Mouse (Mus musculus): Measurements from ENCODE around the gene Fbxo33. TPM values are rescaled to one million over a fixed set of nuclear protein-coding genes. Genes with fewer than 3 reads are reported as not detected.
A peak's percentile ranks its signal among the peaks of the same experiment; 100 is the strongest.

Fbxo33 gene
- 11.6 and 15.9 TPM in 2 replicates for polyA plus RNA-seq (2012; rRNA removed)

DNA sequence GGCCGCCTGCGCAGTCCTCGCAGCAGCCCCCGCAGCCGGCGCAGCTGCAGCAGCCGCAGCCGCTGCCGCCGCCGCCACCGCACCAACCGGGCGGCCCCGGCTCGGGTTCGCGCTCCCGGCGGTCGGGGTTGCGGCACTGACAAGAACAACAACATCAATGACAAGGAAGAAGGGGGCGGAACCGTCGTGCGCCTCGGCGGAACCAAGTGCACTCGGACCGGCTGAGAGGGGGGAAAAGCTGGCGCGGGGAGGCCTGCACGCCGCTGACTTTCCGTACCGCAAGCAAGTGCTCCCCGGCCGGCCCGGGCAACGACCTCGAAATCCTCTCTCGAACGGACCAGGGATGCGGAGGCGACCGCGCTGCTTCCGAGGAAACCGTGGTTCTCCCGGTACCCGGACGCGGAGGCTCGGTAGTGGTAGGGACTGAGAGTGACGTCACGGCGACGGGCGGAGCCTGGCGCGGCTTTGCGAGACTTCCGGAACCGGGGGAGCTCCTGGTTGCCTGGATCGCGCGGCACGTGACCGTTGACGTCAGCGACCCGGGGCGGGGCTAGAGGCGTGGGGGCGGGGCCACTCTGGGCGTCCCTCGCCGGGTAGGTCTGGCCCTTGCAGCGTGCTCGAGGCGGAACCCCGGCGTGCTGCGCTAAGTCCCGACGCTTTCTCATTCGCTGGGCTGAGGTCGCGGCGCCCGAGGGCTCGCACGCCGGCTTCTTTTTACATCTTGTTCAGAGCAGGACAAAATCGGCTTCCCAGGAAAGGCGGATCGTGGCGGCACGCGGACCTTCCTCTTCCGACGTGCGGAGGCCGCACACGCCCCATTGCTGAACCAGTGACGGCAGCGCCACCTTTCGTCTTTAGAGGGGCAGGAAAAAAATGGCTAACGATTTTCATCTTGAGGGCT lies at the start of gene Fbxo33:
Fbxo33 (minus strand) TSS at position 401 of the 901 bp plus-strand sequence.
- peak within 1 kb of the TSS; percentile 98 for H3K27ac ChIP-seq (ENCODE audit: control insufficient read depth, insufficient read depth, low read depth, low read length)
- H3K36me3 ChIP-seq (ENCODE audit: control insufficient read depth, insufficient read depth, low read length), result no peaks in the 10 kb centered on the region
- H3K27me3 ChIP-seq (ENCODE audit: control insufficient read depth, insufficient read depth, low read length), result no peaks in the 10 kb centered on the region
- H3K4me3 ChIP-seq (ENCODE audit: control insufficient read depth, low read depth, low read length), result peak within 1 kb of the TSS; percentile 96
- TF ChIP-seq POLR2A (IDR thresholded peaks at IDR 0.05; ENCODE audit: control insufficient read depth, low read depth, low read length) (peak; percentile 64), CTCF (IDR thresholded peaks at IDR 0.05; ENCODE audit: control insufficient read depth, insufficient read depth, insufficient replicate concordance, low read depth, low read length) (peak; percentile 31; the same call in 1 of the 2 replicates)
- H3K4me1 ChIP-seq (ENCODE audit: control insufficient read depth, insufficient read depth, low read length), result peaks cover 6% of the 10 kb centered on the region; the same call in 1 of the 2 replicates

DNA sequence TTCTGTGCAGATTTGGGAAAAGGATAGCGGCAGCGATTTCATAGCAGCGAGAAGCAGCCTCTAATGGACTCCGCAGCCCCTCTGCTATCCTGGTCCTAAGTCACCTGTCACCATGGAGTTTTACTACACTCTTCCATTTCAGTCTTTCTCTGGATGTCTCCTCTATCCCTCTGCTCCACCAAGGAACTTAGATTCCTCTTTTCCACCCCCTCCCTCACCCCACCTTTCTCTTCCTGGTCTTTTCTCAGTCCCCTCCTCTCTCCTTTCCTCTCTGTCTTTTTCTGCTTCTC lies 46.4 kb upstream of the Fbxo33 start:
- Histone ChIP-seq H3K4me3 (ENCODE audit: control insufficient read depth, low read depth, low read length) (no peak overlapping the region), H3K27me3 (ENCODE audit: control insufficient read depth, insufficient read depth, low read length) (no peaks in the 10 kb centered on the region), H3K36me3 (ENCODE audit: control insufficient read depth, insufficient read depth, low read length) (no peaks in the 10 kb centered on the region), H3K4me1 (ENCODE audit: control insufficient read depth, insufficient read depth, low read length) (no peaks in the 10 kb centered on the region), H3K27ac (ENCODE audit: control insufficient read depth, insufficient read depth, low read depth, low read length) (no peak overlapping the region)
- TF ChIP-seq CTCF (IDR thresholded peaks at IDR 0.05; ENCODE audit: control insufficient read depth, insufficient read depth, insufficient replicate concordance, low read depth, low read length) (no peak), POLR2A (IDR thresholded peaks at IDR 0.05; ENCODE audit: control insufficient read depth, low read depth, low read length) (no peak)

DNA sequence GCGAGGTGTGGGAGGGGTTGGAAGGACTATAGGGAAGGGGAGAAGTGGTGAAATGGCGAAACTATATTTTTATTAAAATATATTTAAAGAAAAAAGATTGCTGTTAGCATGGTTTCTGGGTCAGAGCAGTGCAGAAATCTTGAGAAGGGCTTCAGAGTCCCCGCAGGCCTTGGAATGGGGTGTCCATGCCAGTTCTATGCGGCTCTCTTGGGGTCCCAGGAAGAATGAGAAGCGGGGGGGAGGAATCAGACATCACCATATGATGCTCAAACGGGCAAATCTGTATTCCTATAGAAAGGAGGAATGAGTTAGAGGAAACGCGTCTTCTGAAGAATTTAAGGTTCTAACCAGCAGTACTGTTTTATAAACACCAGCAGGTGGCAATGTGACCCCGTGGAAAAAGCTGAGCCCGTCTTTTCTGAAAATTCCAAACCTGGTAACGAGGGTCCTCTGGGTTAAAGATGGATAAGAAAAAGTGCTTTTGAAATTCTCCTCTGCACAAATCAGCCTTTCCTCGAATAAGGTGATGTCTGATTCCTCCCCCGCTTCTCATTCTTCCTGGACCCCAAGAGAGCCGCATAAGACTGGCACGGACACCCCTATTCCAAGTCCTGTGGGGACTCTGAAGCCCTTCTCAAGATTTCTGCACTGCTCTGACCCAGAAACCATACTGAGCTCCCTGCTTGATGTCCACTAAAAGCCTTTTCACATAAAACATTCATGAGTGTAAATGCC lies 45.8 kb upstream of the Fbxo33 start:
- no peaks in the 10 kb centered on the region for H3K27me3 ChIP-seq (ENCODE audit: control insufficient read depth, insufficient read depth, low read length)
- no peaks in the 10 kb centered on the region for H3K4me1 ChIP-seq (ENCODE audit: control insufficient read depth, insufficient read depth, low read length)
- H3K4me3 ChIP-seq (ENCODE audit: control insufficient read depth, low read depth, low read length), result no peak overlapping the region
- no peak overlapping the region for H3K27ac ChIP-seq (ENCODE audit: control insufficient read depth, insufficient read depth, low read depth, low read length)
- H3K36me3 ChIP-seq (ENCODE audit: control insufficient read depth, insufficient read depth, low read length), result no peaks in the 10 kb centered on the region
- TF ChIP-seq POLR2A (IDR thresholded peaks at IDR 0.05; ENCODE audit: control insufficient read depth, low read depth, low read length) (no peak), CTCF (IDR thresholded peaks at IDR 0.05; ENCODE audit: control insufficient read depth, insufficient read depth, insufficient replicate concordance, low read depth, low read length) (no peak)

DNA sequence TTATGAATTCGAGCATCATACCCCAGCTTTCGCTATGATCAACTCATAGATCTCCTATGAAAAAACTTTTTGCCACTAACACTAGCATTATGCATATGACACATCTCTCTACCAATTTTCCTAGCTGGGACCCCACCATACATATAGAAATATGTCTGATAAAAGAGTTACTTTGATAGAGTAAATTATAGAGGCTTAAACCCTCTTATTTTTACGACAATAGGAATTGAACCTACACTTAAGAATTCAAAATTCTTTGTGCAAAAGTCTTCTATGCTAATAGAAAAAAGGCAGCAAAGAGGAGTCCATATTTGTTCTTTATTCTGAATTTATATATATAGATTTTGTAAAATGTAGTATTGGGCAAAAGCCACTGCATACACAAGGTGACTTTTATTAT lies 43.3 kb upstream of the Fbxo33 start:
- Histone ChIP-seq H3K4me1 (ENCODE audit: control insufficient read depth, insufficient read depth, low read length) (no peaks in the 10 kb centered on the region), H3K27me3 (ENCODE audit: control insufficient read depth, insufficient read depth, low read length) (no peaks in the 10 kb centered on the region), H3K27ac (ENCODE audit: control insufficient read depth, insufficient read depth, low read depth, low read length) (no peak overlapping the region), H3K36me3 (ENCODE audit: control insufficient read depth, insufficient read depth, low read length) (no peaks in the 10 kb centered on the region), H3K4me3 (ENCODE audit: control insufficient read depth, low read depth, low read length) (no peak overlapping the region)
- no peak for TF ChIP-seq CTCF (IDR thresholded peaks at IDR 0.05; ENCODE audit: control insufficient read depth, insufficient read depth, insufficient replicate concordance, low read depth, low read length)
- no peak for TF ChIP-seq POLR2A (IDR thresholded peaks at IDR 0.05; ENCODE audit: control insufficient read depth, low read depth, low read length)

DNA sequence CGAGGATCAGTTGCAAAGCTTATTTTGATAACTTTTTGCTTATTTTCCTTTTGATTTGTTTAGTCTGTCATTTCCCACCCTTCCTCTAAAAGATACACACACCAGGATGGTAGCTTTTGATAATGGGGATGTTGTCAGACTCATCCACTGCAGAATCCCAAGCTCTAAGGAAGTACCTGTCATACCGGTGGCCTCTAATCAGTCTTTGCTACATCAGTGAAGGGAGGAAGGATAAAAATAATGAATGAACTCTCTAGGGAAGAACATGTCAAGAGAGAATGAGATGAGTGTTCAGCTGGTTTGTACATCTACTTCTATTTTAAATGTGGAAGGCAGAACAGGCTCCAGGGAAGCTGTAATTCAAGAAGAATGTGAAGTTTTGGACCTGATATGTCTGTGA lies 41.3 kb upstream of the Fbxo33 start:
- no peak for TF ChIP-seq CTCF (IDR thresholded peaks at IDR 0.05; ENCODE audit: control insufficient read depth, insufficient read depth, insufficient replicate concordance, low read depth, low read length)
- no peak for TF ChIP-seq POLR2A (IDR thresholded peaks at IDR 0.05; ENCODE audit: control insufficient read depth, low read depth, low read length)
- no peaks in the 10 kb centered on the region for H3K4me1 ChIP-seq (ENCODE audit: control insufficient read depth, insufficient read depth, low read length)
- no peaks in the 10 kb centered on the region for H3K36me3 ChIP-seq (ENCODE audit: control insufficient read depth, insufficient read depth, low read length)
- no peaks in the 10 kb centered on the region for H3K27me3 ChIP-seq (ENCODE audit: control insufficient read depth, insufficient read depth, low read length)
- no peak overlapping the region for H3K27ac ChIP-seq (ENCODE audit: control insufficient read depth, insufficient read depth, low read depth, low read length)
- no peak overlapping the region for H3K4me3 ChIP-seq (ENCODE audit: control insufficient read depth, low read depth, low read length)

DNA sequence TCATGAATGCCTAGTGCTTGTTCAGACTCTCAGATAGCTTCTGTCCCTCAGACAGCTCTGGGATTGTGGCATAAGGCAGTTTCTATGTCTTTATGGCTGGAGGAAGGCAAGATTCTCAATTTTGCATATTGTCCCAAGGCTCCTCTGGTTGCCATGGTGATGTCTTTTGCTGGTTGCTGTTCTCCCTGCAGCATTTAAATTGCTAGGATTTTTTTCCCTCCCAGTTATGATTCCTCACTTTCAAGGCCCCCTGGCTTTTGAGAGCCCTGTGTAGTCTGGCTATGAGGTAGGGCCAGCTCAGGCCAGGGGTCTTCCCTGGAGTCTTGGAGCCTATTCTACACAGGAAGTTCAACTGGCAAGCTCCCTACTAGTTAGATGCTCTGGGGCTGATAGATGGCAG lies 40.8 kb upstream of the Fbxo33 start:
- H3K27me3 ChIP-seq (ENCODE audit: control insufficient read depth, insufficient read depth, low read length), result no peaks in the 10 kb centered on the region
- H3K4me1 ChIP-seq (ENCODE audit: control insufficient read depth, insufficient read depth, low read length), result no peaks in the 10 kb centered on the region
- H3K36me3 ChIP-seq (ENCODE audit: control insufficient read depth, insufficient read depth, low read length), result no peaks in the 10 kb centered on the region
- H3K4me3 ChIP-seq (ENCODE audit: control insufficient read depth, low read depth, low read length), result no peak overlapping the region
- TF ChIP-seq POLR2A (IDR thresholded peaks at IDR 0.05; ENCODE audit: control insufficient read depth, low read depth, low read length) (no peak), CTCF (IDR thresholded peaks at IDR 0.05; ENCODE audit: control insufficient read depth, insufficient read depth, insufficient replicate concordance, low read depth, low read length) (no peak)
- no peak overlapping the region for H3K27ac ChIP-seq (ENCODE audit: control insufficient read depth, insufficient read depth, low read depth, low read length)

DNA sequence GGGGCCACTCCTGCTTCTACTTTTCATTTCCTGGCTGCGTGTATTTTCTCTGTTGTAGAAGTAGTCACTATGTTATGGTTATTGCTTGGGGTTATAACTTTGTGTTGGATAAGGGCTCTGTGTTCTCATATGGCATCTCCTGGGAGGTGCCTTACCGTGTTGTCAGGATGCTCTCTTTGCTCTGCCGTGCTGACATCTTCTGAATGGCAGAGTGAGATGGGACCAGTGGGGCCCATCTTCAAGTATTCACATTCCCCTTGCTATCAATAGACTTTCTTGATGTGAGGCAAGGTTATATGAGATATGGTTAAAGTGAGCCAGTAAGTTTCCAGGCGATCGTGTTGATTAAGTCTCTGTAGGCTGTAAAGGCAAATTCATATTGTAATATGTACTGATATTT lies 39.5 kb upstream of the Fbxo33 start:
- Histone ChIP-seq H3K4me1 (ENCODE audit: control insufficient read depth, insufficient read depth, low read length) (no peaks in the 10 kb centered on the region), H3K27ac (ENCODE audit: control insufficient read depth, insufficient read depth, low read depth, low read length) (no peak overlapping the region), H3K4me3 (ENCODE audit: control insufficient read depth, low read depth, low read length) (no peak overlapping the region)

More for the DNA sequence above, 39.5 kb upstream of the Fbxo33 start:
- no peak for TF ChIP-seq POLR2A (IDR thresholded peaks at IDR 0.05; ENCODE audit: control insufficient read depth, low read depth, low read length)
- no peak for TF ChIP-seq CTCF (IDR thresholded peaks at IDR 0.05; ENCODE audit: control insufficient read depth, insufficient read depth, insufficient replicate concordance, low read depth, low read length)
- Histone ChIP-seq H3K36me3 (ENCODE audit: control insufficient read depth, insufficient read depth, low read length) (no peaks in the 10 kb centered on the region), H3K27me3 (ENCODE audit: control insufficient read depth, insufficient read depth, low read length) (no peaks in the 10 kb centered on the region)
